Mouse (Mus musculus): ENCODE data around the gene Adcy5. TPM values are rescaled to one million over a fixed set of nuclear protein-coding genes. Genes with fewer than 3 reads are reported as not detected.
A peak's percentile ranks its signal among the peaks of the same experiment; 100 is the strongest.

Gene Adcy5
- polyA plus RNA-seq, 2 experiments, result 2.5 to 10.1 TPM

- H3K4me2 ChIP-seq (replicated peaks; ENCODE audit: low read depth, low read length, severe bottlenecking), result no peak overlapping the region
- no peak for ATAC-seq (ENCODE audit: low FRiP score, low read depth)
- H3K9ac ChIP-seq (ENCODE audit: low read depth, low read length, severe bottlenecking), result no peak overlapping the region
- no peaks in the 10 kb centered on the region for H3K9me3 ChIP-seq (ENCODE audit: control insufficient read depth, low read length)
- no peaks in the 10 kb centered on the region for H3K4me1 ChIP-seq (ENCODE audit: control insufficient read depth, insufficient read depth, low read length)
- no peaks in the 10 kb centered on the region for H3K36me3 ChIP-seq (ENCODE audit: control insufficient read depth, insufficient read depth, low read length)
- TF ChIP-seq POLR2A (IDR thresholded peaks at IDR 0.05; ENCODE audit: borderline replicate concordance, extremely low read depth, insufficient read depth, insufficient read length), result no peak
- H3K27me3 ChIP-seq (ENCODE audit: control insufficient read depth, insufficient read depth, low read length), result no peaks in the 10 kb centered on the region
- H3K27ac ChIP-seq (replicated peaks; ENCODE audit: low read depth, low read length), result no peak overlapping the region
- H3K4me3 ChIP-seq (replicated peaks; ENCODE audit: low read length), result no peak overlapping the region
- DNase-seq (ENCODE audit: low spot score), result no peak
- WGBS, result 75% methylated on average over 6 of the region's 6 CpGs
Measured at GRCm38 (mm10) chr16:35251690-35252089, 97.0 kb downstream of the Adcy5 start.

GRCm38 (mm10) chr16:35252967-35253366 is 98.3 kb downstream of the Adcy5 start:
- H3K9me3 ChIP-seq (ENCODE audit: control insufficient read depth, low read length), result no peaks in the 10 kb centered on the region
- no peak overlapping the region for H3K9ac ChIP-seq (ENCODE audit: low read depth, low read length, severe bottlenecking)
- H3K27ac ChIP-seq (replicated peaks; ENCODE audit: low read depth, low read length), result no peak overlapping the region
- H3K4me2 ChIP-seq (replicated peaks; ENCODE audit: low read depth, low read length, severe bottlenecking), result no peak overlapping the region
- no peaks in the 10 kb centered on the region for H3K4me1 ChIP-seq (ENCODE audit: control insufficient read depth, insufficient read depth, low read length)
- no peak overlapping the region for H3K4me3 ChIP-seq (replicated peaks; ENCODE audit: low read length)
- DNase-seq (ENCODE audit: low spot score), result no peak
- H3K27me3 ChIP-seq (ENCODE audit: control insufficient read depth, insufficient read depth, low read length), result no peaks in the 10 kb centered on the region
- no peak for TF ChIP-seq POLR2A (IDR thresholded peaks at IDR 0.05; ENCODE audit: borderline replicate concordance, extremely low read depth, insufficient read depth, insufficient read length)
- WGBS, result 74% methylated on average over 6 of the region's 6 CpGs
- no peak for ATAC-seq (ENCODE audit: low FRiP score, low read depth)
- no peaks in the 10 kb centered on the region for H3K36me3 ChIP-seq (ENCODE audit: control insufficient read depth, insufficient read depth, low read length)

GRCm38 (mm10) chr16:35255981-35256380 is 101.3 kb downstream of the Adcy5 start:
- WGBS, result 62% methylated on average over 11 of the region's 11 CpGs
- H3K27me3 ChIP-seq (ENCODE audit: control insufficient read depth, insufficient read depth, low read length), result no peaks in the 10 kb centered on the region
- H3K27ac ChIP-seq (replicated peaks; ENCODE audit: low read depth, low read length), result no peak overlapping the region
- 0 out of 2 replicates have a peak, but pooled peaks have one; percentile 69 for ATAC-seq (ENCODE audit: low FRiP score, low read depth)
- TF ChIP-seq POLR2A (IDR thresholded peaks at IDR 0.05; ENCODE audit: borderline replicate concordance, extremely low read depth, insufficient read depth, insufficient read length), result no peak
- H3K4me3 ChIP-seq (replicated peaks; ENCODE audit: low read length), result no peak overlapping the region
- no peak overlapping the region for H3K4me2 ChIP-seq (replicated peaks; ENCODE audit: low read depth, low read length, severe bottlenecking)
- no peaks in the 10 kb centered on the region for H3K9me3 ChIP-seq (ENCODE audit: control insufficient read depth, low read length)
- H3K4me1 ChIP-seq (ENCODE audit: control insufficient read depth, insufficient read depth, low read length), result no peaks in the 10 kb centered on the region
- H3K36me3 ChIP-seq (ENCODE audit: control insufficient read depth, insufficient read depth, low read length), result no peaks in the 10 kb centered on the region
- DNase-seq (ENCODE audit: low spot score), result no peak
- no peak overlapping the region for H3K9ac ChIP-seq (ENCODE audit: low read depth, low read length, severe bottlenecking)

GRCm38 (mm10) chr16:35270353-35270934 is 115.8 kb downstream of the Adcy5 start:
- no peak for TF ChIP-seq POLR2A (IDR thresholded peaks at IDR 0.05; ENCODE audit: borderline replicate concordance, extremely low read depth, insufficient read depth, insufficient read length)
- DNase-seq (ENCODE audit: low spot score) (peak; percentile 92), ATAC-seq (ENCODE audit: low FRiP score, low read depth) (peak; percentile 54)
- 39% methylated on average over 10 of the region's 10 CpGs for WGBS
- no peaks in the 10 kb centered on the region for H3K4me1 ChIP-seq (ENCODE audit: control insufficient read depth, insufficient read depth, low read length)
- H3K4me3 ChIP-seq (replicated peaks; ENCODE audit: low read length), result no peak overlapping the region
- no peak overlapping the region for H3K4me2 ChIP-seq (replicated peaks; ENCODE audit: low read depth, low read length, severe bottlenecking)
- no peak overlapping the region for H3K9ac ChIP-seq (ENCODE audit: low read depth, low read length, severe bottlenecking)
- H3K27me3 ChIP-seq (ENCODE audit: control insufficient read depth, insufficient read depth, low read length), result no peaks in the 10 kb centered on the region
- no peaks in the 10 kb centered on the region for H3K9me3 ChIP-seq (ENCODE audit: control insufficient read depth, low read length)
- H3K36me3 ChIP-seq (ENCODE audit: control insufficient read depth, insufficient read depth, low read length), result no peaks in the 10 kb centered on the region
- H3K27ac ChIP-seq (replicated peaks; ENCODE audit: low read depth, low read length), result no peak overlapping the region

GRCm38 (mm10) chr16:35270945-35271344 is 116.3 kb downstream of the Adcy5 start:
- Histone ChIP-seq H3K4me1 (ENCODE audit: control insufficient read depth, insufficient read depth, low read length) (no peaks in the 10 kb centered on the region), H3K4me3 (replicated peaks; ENCODE audit: low read length) (no peak overlapping the region), H3K27me3 (ENCODE audit: control insufficient read depth, insufficient read depth, low read length) (no peaks in the 10 kb centered on the region), H3K9ac (ENCODE audit: low read depth, low read length, severe bottlenecking) (no peak overlapping the region), H3K27ac (replicated peaks; ENCODE audit: low read depth, low read length) (no peak overlapping the region), H3K36me3 (ENCODE audit: control insufficient read depth, insufficient read depth, low read length) (no peaks in the 10 kb centered on the region), H3K9me3 (ENCODE audit: control insufficient read depth, low read length) (no peaks in the 10 kb centered on the region), H3K4me2 (replicated peaks; ENCODE audit: low read depth, low read length, severe bottlenecking) (no peak overlapping the region)
- WGBS, result 78% methylated on average over 6 of the region's 6 CpGs
- no peak for DNase-seq (ENCODE audit: low spot score)
- TF ChIP-seq POLR2A (IDR thresholded peaks at IDR 0.05; ENCODE audit: borderline replicate concordance, extremely low read depth, insufficient read depth, insufficient read length), result no peak
- no peak for ATAC-seq (ENCODE audit: low FRiP score, low read depth)
